Mouse (Mus musculus): ENCODE results near the gene Phex. TPM values are rescaled to one million over a fixed set of nuclear protein-coding genes. Genes with fewer than 3 reads are reported as not detected.

Gene Phex
- total and polyA plus RNA-seq, 3 experiments, result 0.01 to 0.12 TPM; not detected in 1

DNA sequence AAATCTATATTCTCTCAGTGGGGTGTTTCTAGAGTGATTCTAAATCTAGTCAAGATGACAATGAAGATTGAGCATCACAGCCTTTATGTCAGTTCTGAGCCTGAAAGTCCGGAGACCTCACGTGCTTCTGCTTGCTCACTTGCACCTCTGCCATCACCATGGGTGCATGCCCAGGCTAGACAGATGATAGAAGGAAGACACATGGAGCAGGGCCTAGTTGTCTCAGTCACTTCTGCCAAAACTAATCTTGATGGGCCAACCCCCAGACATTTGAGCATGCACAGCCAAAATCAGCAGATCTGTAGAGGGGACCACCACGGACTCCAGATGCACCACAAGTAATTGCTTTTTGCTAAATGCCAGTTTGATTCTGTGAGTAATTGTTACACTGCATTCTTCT, 85.3 kb downstream of the Phex start:
- H3K27me3 ChIP-seq (ENCODE audit: control insufficient read depth in 1 of 2, insufficient read depth in 2 of 2, low read length in 2 of 2), result no peaks in the 10 kb centered on the region
- DNase-seq (ENCODE audit: low read depth, low spot score), result no peak
- H3K4me1 ChIP-seq (ENCODE audit: control insufficient read depth in 1 of 2, insufficient read depth in 2 of 2, low read length in 2 of 2), result no peaks in the 10 kb centered on the region
- H3K4me3 ChIP-seq (ENCODE audit: control insufficient read depth in 1 of 2, insufficient read depth in 1 of 2, low read depth in 2 of 2, low read length in 2 of 2), result no peak overlapping the region
- H3K9ac ChIP-seq (ENCODE audit: control insufficient read depth, low read depth, low read length, poor library complexity, severe bottlenecking), result no peak overlapping the region
- H3K79me2 ChIP-seq (ENCODE audit: control insufficient read depth, insufficient read depth, low read length, poor library complexity), result no peaks in the 10 kb centered on the region
- no peak overlapping the region for H3K27ac ChIP-seq (ENCODE audit: control insufficient read depth, low read depth, low read length)
- no peaks in the 10 kb centered on the region for H3K9me3 ChIP-seq (replicated peaks; ENCODE audit: insufficient read depth, low read length)
- no peaks in the 10 kb centered on the region for H3K36me3 ChIP-seq (ENCODE audit: control insufficient read depth in 1 of 2, insufficient read depth in 2 of 2, low read length in 2 of 2)
- TF ChIP-seq CHD1 (IDR thresholded peaks at IDR 0.05; ENCODE audit: low read depth, low read length) (no peak), SMC3 (IDR thresholded peaks at IDR 0.05; ENCODE audit: low read depth, low read length) (no peak), BHLHE40 (IDR thresholded peaks at IDR 0.05; ENCODE audit: borderline replicate concordance, low read depth, low read length) (no peak), MAZ (IDR thresholded peaks at IDR 0.05; ENCODE audit: low read depth, low read length) (no peak), USF1 (IDR thresholded peaks at IDR 0.05; ENCODE audit: low read depth, low read length) (no peak), MAFK (IDR thresholded peaks at IDR 0.05; ENCODE audit: borderline replicate concordance, low read depth, low read length) (no peak)

DNA sequence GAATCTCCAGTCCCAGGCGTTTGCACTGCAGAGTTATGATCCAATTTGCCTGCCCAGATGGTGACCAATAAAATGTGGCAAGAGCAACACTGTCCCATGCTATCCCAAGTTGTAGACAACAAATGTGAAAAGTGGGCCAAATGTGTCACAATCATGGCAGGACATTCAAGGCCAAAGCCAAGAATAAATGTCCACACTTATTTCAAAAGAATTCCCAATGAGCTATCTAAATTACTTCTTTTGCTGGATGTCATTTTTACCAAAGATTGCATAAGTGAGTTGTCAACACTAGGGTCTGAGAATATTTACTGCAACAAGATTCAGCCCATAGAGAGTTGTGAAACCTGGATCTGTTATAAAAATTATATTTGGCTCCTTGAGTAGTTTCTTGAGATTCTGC, 86.7 kb downstream of the Phex start:
- H3K4me3 ChIP-seq (ENCODE audit: control insufficient read depth in 1 of 2, insufficient read depth in 1 of 2, low read depth in 2 of 2, low read length in 2 of 2), result no peak overlapping the region
- H3K27ac ChIP-seq (ENCODE audit: control insufficient read depth, low read depth, low read length), result no peak overlapping the region
- no peaks in the 10 kb centered on the region for H3K79me2 ChIP-seq (ENCODE audit: control insufficient read depth, insufficient read depth, low read length, poor library complexity)
- H3K9me3 ChIP-seq (replicated peaks; ENCODE audit: insufficient read depth, low read length), result no peaks in the 10 kb centered on the region
- TF ChIP-seq MAZ (IDR thresholded peaks at IDR 0.05; ENCODE audit: low read depth, low read length), result no peak
- TF ChIP-seq GABPA (IDR thresholded peaks at IDR 0.05; ENCODE audit: low read depth, low read length), result no peak
- TF ChIP-seq KAT2A (conservative IDR thresholded peaks at IDR 0.05; ENCODE audit: low read depth, low read length), result no peak
- TF ChIP-seq MAFK (IDR thresholded peaks at IDR 0.05; ENCODE audit: borderline replicate concordance, low read depth, low read length), result no peak
- no peak for TF ChIP-seq MXI1 (IDR thresholded peaks at IDR 0.05; ENCODE audit: low read depth, low read length)
- TF ChIP-seq TCF12 (IDR thresholded peaks at IDR 0.05; ENCODE audit: low read depth, low read length), result no peak
- no peak for TF ChIP-seq MEF2A (IDR thresholded peaks at IDR 0.05; ENCODE audit: extremely low read depth, insufficient replicate concordance, low read depth, low read length, poor library complexity, severe bottlenecking)
- no peak for TF ChIP-seq NRF1 (IDR thresholded peaks at IDR 0.05; ENCODE audit: insufficient read depth, low read depth, low read length, poor library complexity, severe bottlenecking)
- TF ChIP-seq SIN3A (IDR thresholded peaks at IDR 0.05; ENCODE audit: low read length), result no peak
- TF ChIP-seq BHLHE40 (IDR thresholded peaks at IDR 0.05; ENCODE audit: borderline replicate concordance, low read depth, low read length), result no peak
- TF ChIP-seq ETS1 (IDR thresholded peaks at IDR 0.05; ENCODE audit: low read depth, low read length), result no peak
- no peak for TF ChIP-seq ELF1 (IDR thresholded peaks at IDR 0.05; ENCODE audit: low read depth, low read length)
- TF ChIP-seq MYB (IDR thresholded peaks at IDR 0.05; ENCODE audit: low read depth, low read length), result no peak
- TF ChIP-seq ZNF384 (IDR thresholded peaks at IDR 0.05; ENCODE audit: low read depth, low read length), result no peak
- no peak for TF ChIP-seq GATA1 (IDR thresholded peaks at IDR 0.05; ENCODE audit: low read depth, low read length)
- no peak for TF ChIP-seq USF1 (IDR thresholded peaks at IDR 0.05; ENCODE audit: low read depth, low read length)
- no peak for TF ChIP-seq CHD1 (IDR thresholded peaks at IDR 0.05; ENCODE audit: low read depth, low read length)
- no peak for TF ChIP-seq USF2 (IDR thresholded peaks at IDR 0.05; ENCODE audit: borderline replicate concordance in 1 of 2, insufficient read depth in 1 of 2, low read depth in 1 of 2, low read length in 2 of 2)
- TF ChIP-seq RCOR1 (IDR thresholded peaks at IDR 0.05; ENCODE audit: low read depth, low read length), result no peak
- TF ChIP-seq ZMIZ1 (IDR thresholded peaks at IDR 0.05; ENCODE audit: low read depth, low read length), result no peak
- no peak overlapping the region for H3K9ac ChIP-seq (ENCODE audit: control insufficient read depth, low read depth, low read length, poor library complexity, severe bottlenecking)
- no peaks in the 10 kb centered on the region for H3K27me3 ChIP-seq (ENCODE audit: control insufficient read depth in 1 of 2, insufficient read depth in 2 of 2, low read length in 2 of 2)
- H3K4me1 ChIP-seq (ENCODE audit: control insufficient read depth in 1 of 2, insufficient read depth in 2 of 2, low read length in 2 of 2), result no peaks in the 10 kb centered on the region
- no peak for DNase-seq (ENCODE audit: low read depth, low spot score)
- no peaks in the 10 kb centered on the region for H3K36me3 ChIP-seq (ENCODE audit: control insufficient read depth in 1 of 2, insufficient read depth in 2 of 2, low read length in 2 of 2)
